Mouse (Mus musculus): ENCODE results near the gene Zfp639.

DNA sequence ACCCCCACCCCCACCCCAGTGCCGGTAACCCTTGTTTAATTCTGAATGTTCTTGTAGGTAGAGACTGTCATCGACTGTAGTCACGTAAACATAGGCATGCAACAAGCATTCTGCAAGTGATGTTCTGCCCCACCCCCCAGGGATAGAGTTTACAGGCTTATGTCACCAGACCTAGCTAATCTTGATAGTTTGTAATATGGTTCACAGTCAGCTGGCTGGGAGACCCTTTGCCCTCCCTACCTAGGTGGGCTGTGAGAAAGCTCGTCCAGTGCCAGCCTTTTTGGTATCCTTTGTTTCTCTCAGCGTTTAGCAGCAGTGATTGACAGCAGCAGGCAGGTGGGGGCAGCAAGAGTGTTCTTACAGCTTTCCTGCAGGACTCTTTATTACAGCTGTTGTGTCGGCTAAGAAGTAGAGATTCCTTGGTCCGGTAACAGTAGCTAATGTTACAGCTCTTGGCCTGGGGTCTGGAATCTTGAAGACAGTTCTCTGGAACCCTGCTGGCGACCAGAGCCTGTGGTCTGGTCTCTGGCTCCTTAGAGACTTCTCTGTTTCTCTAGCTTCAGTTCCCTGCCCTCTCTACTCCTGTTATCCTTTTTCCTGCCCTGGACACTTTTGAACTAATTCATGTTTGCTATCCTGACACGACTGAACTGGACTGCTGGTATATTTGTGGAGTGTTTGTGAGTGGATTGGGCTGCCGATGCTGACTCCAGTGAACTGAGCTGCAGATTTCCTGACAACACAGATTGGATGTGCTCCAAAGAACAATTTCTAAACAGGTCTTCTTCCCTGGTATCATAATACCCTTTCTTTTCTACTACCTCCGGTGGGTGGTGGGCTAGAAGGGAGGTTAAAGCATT, 3.5 kb upstream of the Zfp639 start:
- TF ChIP-seq CTCF (IDR thresholded peaks at IDR 0.05; ENCODE audit: control insufficient read depth, insufficient read depth, insufficient read length) (no peak), MAX (IDR thresholded peaks at IDR 0.05) (no peak), USF1 (IDR thresholded peaks at IDR 0.05; ENCODE audit: low read depth) (no peak), MYOD1 (IDR thresholded peaks at IDR 0.05; ENCODE audit: control insufficient read depth, insufficient read length, low read depth) (peak; percentile 80)

Measured in C2C12 (cell line).